Mouse (Mus musculus) adrenal gland, postnatal 25 days (tissue): Measurements from ENCODE around the gene Gm21671. TPM values are rescaled to one million over a fixed set of nuclear protein-coding genes. Genes with fewer than 3 reads are reported as not detected.
"Not testable (repeated sequence)": the region's sequence is repeated elsewhere in the genome, so short reads cannot be mapped to it uniquely, and the experiment has no call there.

Experiments
- DNase-seq: peaks from one replicate; pipeline ENCODE4 v3.0.0; 2021; ENCODE audit warnings: mixed read lengths
- long read RNA-seq: library from polyadenylated mRNA; stranded (forward); transcript quantifications from one replicate; pipeline ENCODE4 v2.0.0, GENCODE M21; 2021
- total RNA-seq: library from RNA; stranded (reverse); gene quantifications from 2 replicates; pipeline ENCODE4 v1.2.3, GENCODE M21; 2021

The Gm21671 gene
- total RNA-seq = not detected in 2 replicates
- long read RNA-seq = 0 reads

- not testable (repeated sequence) for DNase-seq
Observed at GRCm38 (mm10) chr5:25954317-25954716, at the start of gene Gm21671. Gene Gm21671, minus strand, starts transcription at chr5:25954417.

GRCm38 (mm10) chr5:25988550-25988949 is 34.3 kb upstream of the Gm21671 start, which contains the start of gene Gm21698:
Gene Gm21698, minus strand, starts transcription at chr5:25988650.
- not testable (repeated sequence) for DNase-seq

GRCm38 (mm10) chr5:25972563-25972962 is 18.3 kb upstream of the Gm21671 start, which contains the start of gene Gm21680:
Gene Gm21680, minus strand, starts transcription at chr5:25972663.
- not testable (repeated sequence) for DNase-seq

GRCm38 (mm10) chr5:25957050-25957449 is 2.8 kb upstream of the Gm21671 start:
- DNase-seq = not testable (repeated sequence)

GRCm38 (mm10) chr5:25956611-25957010 is 2.4 kb upstream of the Gm21671 start:
- DNase-seq = peak; percentile 18

- DNase-seq = not testable (repeated sequence)
Observed at GRCm38 (mm10) chr5:25945391-25945790, 8.8 kb downstream of the Gm21671 start.

- DNase-seq = not testable (repeated sequence)
Observed at GRCm38 (mm10) chr5:25942281-25942680, 11.9 kb downstream of the Gm21671 start, which contains the start of gene Gm21663. Gene Gm21663, minus strand, starts transcription at chr5:25942381.

Other genes starting within 250 kb of the Gm21671 start
- gene Xrcc2, start 248.6 kb downstream of the Gm21671 start, total RNA-seq = 6.1 and 6.8 TPM in 2 replicates
- gene Actr3b, start 194.4 kb downstream of the Gm21671 start, total RNA-seq = 6.1 and 9.6 TPM in 2 replicates
- gene Gm21663, start 12.0 kb downstream of the Gm21671 start, total RNA-seq = not detected in 2 replicates
- gene Gm21680, start 18.2 kb upstream of the Gm21671 start, total RNA-seq = not detected in 2 replicates
- gene Gm21698, start 34.2 kb upstream of the Gm21671 start, total RNA-seq = not detected in 2 replicates
- gene Gm1979, start 50.4 kb upstream of the Gm21671 start, total RNA-seq = not detected in 2 replicates
- not detected in 2 replicates for gene Gm5862, start 68.5 kb upstream of the Gm21671 start, total RNA-seq
- 0.12 TPM in 1 of 2 replicates, not detected in the other for gene Speer4a, start 85.1 kb upstream of the Gm21671 start, total RNA-seq
- gene Gm7347, start 104.2 kb upstream of the Gm21671 start, total RNA-seq = not detected in 2 replicates
- gene Gm10471, start 134.9 kb upstream of the Gm21671 start, total RNA-seq = not detected in 2 replicates
- not detected in 2 replicates for gene 5031410I06Rik, start 150.9 kb upstream of the Gm21671 start, total RNA-seq
- gene Gm10220, start 167.0 kb upstream of the Gm21671 start, total RNA-seq = not detected in 2 replicates